Mouse (Mus musculus): ENCODE data around the gene Tmem39a. TPM values are rescaled to one million over a fixed set of nuclear protein-coding genes. Genes with fewer than 3 reads are reported as not detected.

Tmem39a gene
- total RNA-seq (2023), result 10 to 100 TPM; 38.1 to 46.8 TPM

GRCm38 (mm10) chr16:38558221-38558748, at the start of gene Tmem39a:
Gene Tmem39a (plus strand): TSS chr16:38558698.

DNA sequence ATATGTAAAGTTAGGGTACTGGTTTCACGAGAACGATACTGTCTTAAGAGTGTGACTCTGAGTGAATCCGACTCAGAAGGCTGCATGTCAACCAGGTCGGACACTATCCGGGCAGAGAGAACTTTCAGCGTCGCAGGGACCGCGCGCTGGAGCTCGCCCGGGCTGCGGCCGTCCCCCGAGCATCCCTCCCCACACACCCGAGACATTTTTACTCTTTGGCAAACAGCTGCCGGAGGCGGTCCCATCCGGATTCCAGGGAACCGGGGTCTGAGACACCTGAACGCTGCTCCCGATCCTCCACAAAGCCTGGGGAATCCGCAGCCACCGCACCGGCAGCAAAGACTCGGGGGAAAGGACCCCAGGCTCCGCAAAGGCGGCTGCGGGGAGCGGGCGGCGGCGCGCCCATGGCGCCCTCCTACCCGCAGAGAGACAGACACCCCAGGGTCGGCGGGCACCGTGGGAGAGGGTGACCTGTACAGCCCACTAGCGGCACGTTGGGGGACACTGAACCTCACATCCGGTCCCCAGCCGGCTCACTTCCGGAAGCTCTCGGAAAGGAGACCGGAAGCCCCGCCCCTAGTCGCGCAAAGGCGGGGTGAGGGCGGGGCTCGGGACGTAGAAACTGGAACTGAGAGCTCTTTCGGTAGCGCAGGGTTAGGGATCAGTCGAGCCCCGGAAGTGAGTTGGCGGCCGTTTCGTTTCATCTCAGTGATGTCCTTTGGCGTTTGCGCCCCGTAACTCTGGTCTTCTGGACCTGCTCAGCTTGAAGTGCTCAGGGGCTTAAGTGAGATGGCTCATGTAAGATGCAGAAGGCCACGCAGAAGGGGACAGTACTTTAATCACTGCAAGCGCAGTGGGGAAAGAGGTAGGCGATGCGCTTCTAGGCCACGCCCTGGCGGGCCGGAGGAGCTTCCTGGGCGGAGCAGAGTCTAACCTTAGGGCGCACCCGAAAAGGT, 36.1 kb upstream of the Tmem39a start, which contains the start of gene Timmdc1:
Timmdc1 (minus strand) TSS at position 535 of the 956 bp plus-strand sequence.

GRCm38 (mm10) chr16:38549479-38550396, 8.8 kb upstream of the Tmem39a start, which contains the start of gene Poglut1:
Gene Poglut1 (minus strand): TSS chr16:38550258.

Other genes with a start within 250 kb of the Tmem39a start
- gene Maats1, start 216.6 kb upstream of the Tmem39a start, total RNA-seq (2023), result under 1 TPM in 1 of 2 experiments, not detected in 1; 0.27 TPM
- gene Cox17, start 211.7 kb upstream of the Tmem39a start, total RNA-seq (2023), result 10 to 100 TPM; 77.5 to 79.5 TPM
- gene Gm21987, start 211.7 kb upstream of the Tmem39a start, total RNA-seq (2023), result not detected
- 1 to 10 TPM in 1 of 2 experiments, under 1 TPM in 1; 0.22 to 1.1 TPM for gene Popdc2, start 196.5 kb upstream of the Tmem39a start, total RNA-seq (2023)
- gene Pla1a, start 125.6 kb upstream of the Tmem39a start, total RNA-seq (2023), result not detected
- 10 to 100 TPM; 40.9 to 43.8 TPM for gene Adprh, start 106.0 kb upstream of the Tmem39a start, total RNA-seq (2023)
- 10 to 100 TPM; 26.6 to 28.0 TPM for gene Cd80, start 103.1 kb upstream of the Tmem39a start, total RNA-seq (2023)
- 10 to 100 TPM in 1 of 2 experiments, 1 to 10 TPM in 1; 9.3 to 11.1 TPM for gene Timmdc1, start 36.0 kb upstream of the Tmem39a start, total RNA-seq (2023)
- gene Poglut1, start 8.4 kb upstream of the Tmem39a start, total RNA-seq (2023), result 1 to 10 TPM; 8.3 to 8.9 TPM
- 10 to 100 TPM; 17.2 to 22.8 TPM for gene Arhgap31, start 154.6 kb downstream of the Tmem39a start, total RNA-seq (2023)
- 1 to 10 TPM; 3.6 to 4.7 TPM for gene B4galt4, start 183.6 kb downstream of the Tmem39a start, total RNA-seq (2023)
- gene Upk1b, start 241.6 kb downstream of the Tmem39a start, total RNA-seq (2023), result under 1 TPM in 1 of 2 experiments, not detected in 1; 0.91 TPM